Mouse (Mus musculus) lung, adult 2 months (tissue): ENCODE measurements around the gene Axl.

ENCODE experiments used
- CTCF ChIP-seq: fragments of 200-500 bp; IDR thresholded peaks from 2 replicates; pipeline ENCODE4 v1.5.1; 2011; ENCODE audit warnings: mild to moderate bottlenecking, low read length, control low read depth; ENCODE audit not compliant: insufficient read depth
- POLR2A ChIP-seq: fragments of 200-500 bp; IDR thresholded peaks from 2 replicates; pipeline ENCODE4 v1.6.1; 2011; ENCODE audit warnings: low read depth, mild to moderate bottlenecking, control low read depth, low read length, borderline replicate concordance; ENCODE audit errors: extremely low read depth

GRCm38 (mm10) chr7:25814711-25815110, 26.2 kb upstream of the Axl start:
- no peak for TF ChIP-seq POLR2A
- TF ChIP-seq CTCF = no peak
